Mouse (Mus musculus): ENCODE measurements around the gene St7l.
"Not testable (repeated sequence)": the region's sequence is repeated elsewhere in the genome, so short reads cannot be mapped to it uniquely, and the experiment has no call there.

St7l gene

GRCm38 (mm10) chr3:104863786-104864650 lies at the start of gene St7l, which contains the start of gene Capza1:
Gene St7l (plus strand): TSS chr3:104864005.
Gene Capza1 (minus strand): TSS chr3:104864505.
- peak; percentile 89 for DNase-seq (ENCODE audit: extremely low read depth, insufficient read length, low spot score)

DNA sequence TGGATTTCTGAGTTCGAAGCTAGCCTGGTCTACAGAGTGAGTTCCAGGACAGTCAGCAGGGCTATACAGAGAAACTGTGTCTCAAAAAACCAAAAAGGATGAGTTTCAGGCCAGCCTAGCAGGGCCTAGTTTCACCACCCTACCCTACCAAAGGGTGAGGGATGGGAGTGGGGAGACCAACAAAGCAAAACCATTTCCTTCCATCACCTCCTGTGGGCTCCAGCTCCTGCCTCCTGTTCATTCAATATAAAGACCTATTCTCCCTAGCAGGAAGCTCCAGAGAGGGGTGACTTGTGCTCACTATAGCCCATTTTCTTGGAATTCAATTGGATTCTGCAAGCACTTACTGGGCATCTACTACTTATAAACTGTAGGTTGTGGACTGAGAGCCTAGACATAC lies 49.1 kb upstream of the St7l start:
- no peak for DNase-seq (ENCODE audit: extremely low read depth, insufficient read length, low spot score)

- no peak for DNase-seq (ENCODE audit: extremely low read depth, insufficient read length, low spot score)
Measured at GRCm38 (mm10) chr3:104815346-104815745, 48.5 kb upstream of the St7l start.

- DNase-seq (ENCODE audit: extremely low read depth, insufficient read length, low spot score) = no peak
Measured at GRCm38 (mm10) chr3:104816130-104816529, 47.7 kb upstream of the St7l start.

GRCm38 (mm10) chr3:104817481-104817990 lies 46.3 kb upstream of the St7l start:
- DNase-seq (ENCODE audit: extremely low read depth, insufficient read length, low spot score) = peak; percentile 81

DNA sequence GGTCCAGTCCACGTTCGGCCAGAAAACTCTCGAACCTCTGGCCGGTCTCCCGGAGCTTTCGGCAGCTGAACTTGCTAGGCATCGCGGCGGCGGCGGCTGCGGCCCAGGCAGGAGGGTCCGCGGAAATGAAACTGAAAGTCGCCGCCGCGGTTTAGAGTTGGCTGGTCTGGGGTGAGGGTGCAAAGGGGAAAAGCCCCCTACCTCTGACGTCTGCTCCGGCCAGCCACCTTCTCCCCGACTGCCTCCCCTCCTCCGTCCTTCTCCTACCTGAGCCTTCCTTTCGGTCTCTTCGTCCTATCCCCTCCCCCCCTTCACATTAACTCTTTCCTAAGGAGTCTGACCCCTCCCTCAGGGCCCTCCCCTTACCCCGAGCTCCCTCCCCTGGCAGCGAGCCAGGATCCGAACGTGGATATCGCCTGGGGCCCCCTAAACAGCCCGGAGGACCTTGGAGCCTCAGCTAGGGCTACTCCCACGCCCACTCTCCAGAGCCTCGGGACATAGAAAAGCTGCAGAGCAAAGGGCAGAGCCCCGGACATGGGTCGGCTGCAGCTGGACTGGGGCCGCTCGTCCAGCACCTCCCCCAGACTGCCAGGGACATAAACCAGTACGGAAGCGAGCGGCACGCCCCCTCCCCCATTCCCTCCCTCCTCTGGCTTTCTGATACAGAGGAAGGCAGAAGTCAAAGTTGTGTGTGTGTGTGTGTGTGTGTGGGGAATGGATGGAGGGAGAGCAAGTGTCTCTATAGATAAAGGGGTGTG lies 45.6 kb upstream of the St7l start, which contains the start of gene Mov10:
TSS of gene Mov10 (minus strand) at position 573 of the 758 bp plus-strand sequence.
- DNase-seq (ENCODE audit: extremely low read depth, insufficient read length, low spot score) = peak; percentile 88

DNA sequence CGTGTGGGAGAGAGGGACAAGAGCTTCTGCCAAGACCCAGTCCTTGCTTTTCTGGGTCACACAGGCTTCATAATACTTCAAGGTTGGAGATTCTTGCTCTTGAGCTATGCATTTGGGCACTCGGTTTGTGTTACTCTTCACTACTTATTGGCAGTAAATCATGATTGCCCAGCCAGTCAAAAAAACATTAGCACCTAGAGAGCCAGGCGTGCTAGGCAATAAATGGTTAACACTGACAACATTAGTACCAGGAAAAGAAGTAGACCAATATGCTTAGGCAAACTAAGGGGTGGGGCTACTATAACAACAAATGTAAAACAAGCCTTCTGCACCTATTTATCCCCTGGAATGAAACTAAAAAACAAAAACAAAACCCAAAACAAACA lies 45.1 kb upstream of the St7l start:
- no peak for DNase-seq (ENCODE audit: extremely low read depth, insufficient read length, low spot score)

GRCm38 (mm10) chr3:104820426-104820825 lies 43.4 kb upstream of the St7l start:
- no peak for DNase-seq (ENCODE audit: extremely low read depth, insufficient read length, low spot score)

DNA sequence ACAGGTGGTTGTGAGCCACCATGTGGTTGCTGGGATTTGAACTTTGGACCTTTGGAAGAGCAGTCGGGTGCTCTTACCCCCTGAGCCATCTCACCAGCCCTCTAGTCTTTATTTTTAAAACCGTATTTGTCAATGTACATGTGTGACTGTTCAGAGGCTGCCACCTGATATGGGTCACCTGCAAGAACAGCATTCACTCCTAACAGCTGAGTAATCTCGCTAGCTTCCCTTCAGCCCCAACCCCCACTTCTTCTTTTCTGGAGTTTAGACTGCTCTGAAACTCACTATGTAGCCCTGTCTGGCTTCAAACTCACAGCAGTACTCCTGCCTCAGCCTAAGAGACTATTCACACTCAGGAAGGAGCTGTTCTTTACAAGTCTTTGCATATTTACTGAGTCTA lies 41.4 kb upstream of the St7l start:
- no peak for DNase-seq (ENCODE audit: extremely low read depth, insufficient read length, low spot score)

- no peak for DNase-seq (ENCODE audit: extremely low read depth, insufficient read length, low spot score)
Measured at GRCm38 (mm10) chr3:104835797-104836196, 28.0 kb upstream of the St7l start.

DNA sequence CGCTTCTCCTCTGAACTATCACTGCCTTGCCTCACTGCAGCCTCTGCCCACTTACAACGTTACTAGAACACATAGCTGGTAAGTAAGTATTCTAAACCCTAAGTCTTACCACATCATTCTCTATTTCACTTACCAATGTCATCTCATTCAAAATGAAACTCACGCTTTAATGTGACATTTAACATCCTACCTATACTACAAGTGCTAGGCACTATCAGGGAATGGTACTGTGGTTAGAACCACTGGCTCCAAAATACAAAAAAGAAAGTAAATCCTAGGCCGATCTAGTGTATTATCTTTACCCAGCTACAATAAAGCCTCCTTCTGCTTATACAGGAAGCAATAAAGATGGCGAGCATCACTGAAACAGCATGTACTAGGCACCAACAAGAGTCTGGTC lies 22.8 kb upstream of the St7l start:
- DNase-seq (ENCODE audit: extremely low read depth, insufficient read length, low spot score) = no peak

- DNase-seq (ENCODE audit: extremely low read depth, insufficient read length, low spot score) = no peak
Measured at GRCm38 (mm10) chr3:104846601-104847000, 17.2 kb upstream of the St7l start.

- no peak for DNase-seq (ENCODE audit: extremely low read depth, insufficient read length, low spot score)
Measured at GRCm38 (mm10) chr3:104854465-104854864, 9.3 kb upstream of the St7l start.

GRCm38 (mm10) chr3:104854866-104855265 lies 8.9 kb upstream of the St7l start:
- DNase-seq (ENCODE audit: extremely low read depth, insufficient read length, low spot score) = no peak

GRCm38 (mm10) chr3:104856106-104856505 lies 7.7 kb upstream of the St7l start:
- DNase-seq (ENCODE audit: extremely low read depth, insufficient read length, low spot score) = no peak

DNA sequence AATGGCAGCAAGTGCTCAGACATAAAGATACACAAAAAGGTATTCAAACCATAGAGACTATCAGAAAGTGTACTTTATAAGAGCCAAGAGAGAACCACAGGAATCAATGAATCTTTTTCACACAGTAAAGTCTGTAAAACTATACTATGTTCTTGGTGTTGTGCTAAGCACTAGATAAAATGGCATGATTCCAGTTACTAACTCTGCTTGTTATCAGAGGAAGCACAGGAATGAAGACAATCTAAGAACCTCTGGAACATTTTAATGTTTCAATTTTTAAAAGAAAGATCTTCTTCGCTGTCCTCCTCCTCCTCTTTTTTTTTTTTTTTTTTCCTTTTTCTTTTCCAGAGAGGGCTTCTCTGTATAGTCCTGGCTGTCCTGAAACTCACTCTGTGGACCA lies 5.2 kb upstream of the St7l start:
- no peak for DNase-seq (ENCODE audit: extremely low read depth, insufficient read length, low spot score)

DNA sequence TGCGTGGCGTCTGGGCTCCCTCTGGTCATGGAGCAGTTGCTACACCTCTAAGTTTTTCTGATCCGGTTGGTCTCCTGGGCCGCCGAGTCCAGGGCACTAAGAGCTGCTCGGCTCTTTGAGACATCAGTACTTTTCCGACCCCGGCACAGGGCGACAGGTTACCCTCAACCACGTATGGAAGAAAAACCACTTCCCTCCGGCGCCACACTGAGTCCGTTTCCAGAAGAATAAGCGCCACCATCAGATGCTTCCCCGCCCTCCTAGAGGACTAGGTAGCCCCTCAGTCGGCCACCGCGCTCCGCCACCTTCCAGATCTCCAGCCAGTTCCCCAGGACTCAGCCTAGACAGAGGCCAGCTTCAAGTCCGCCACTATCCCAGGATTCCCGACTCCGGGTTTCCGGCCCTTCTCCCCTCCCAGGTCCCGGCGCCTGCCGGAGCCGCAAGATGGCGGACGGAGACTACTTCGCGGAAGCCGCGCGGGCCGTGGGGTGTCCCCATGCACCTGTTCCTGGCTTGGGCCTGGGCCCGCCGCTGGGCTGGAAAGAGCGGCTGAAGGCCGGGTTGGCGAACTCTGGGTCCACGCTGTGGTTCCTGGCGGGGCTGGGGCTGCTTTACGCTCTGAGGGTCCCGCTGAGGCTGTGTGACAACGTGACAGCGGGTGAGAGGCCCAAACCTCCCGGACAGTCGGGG lies 991 bp downstream of the St7l start:
- DNase-seq (ENCODE audit: extremely low read depth, insufficient read length, low spot score) = peak; percentile 88

DNA sequence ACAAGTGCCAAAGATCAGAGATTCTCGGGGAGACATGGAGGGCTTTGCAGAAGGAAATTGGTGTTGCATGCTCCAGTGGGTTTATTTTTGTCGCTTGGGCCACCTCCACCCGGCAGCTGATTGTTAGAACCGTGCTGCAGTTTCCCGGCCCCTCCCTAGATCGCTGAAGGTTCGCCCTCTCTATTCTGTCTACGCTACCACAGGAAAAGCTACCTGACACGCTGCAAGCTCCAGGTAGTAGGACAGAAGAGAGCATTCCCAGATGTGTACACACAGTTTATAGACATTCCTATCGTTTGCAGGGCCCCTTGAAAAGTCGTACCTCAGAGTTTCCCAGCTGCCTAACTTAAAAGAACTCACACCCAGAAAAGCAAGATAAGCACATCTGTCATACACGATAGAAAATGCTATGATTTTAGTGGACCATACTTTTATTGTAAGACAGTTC lies 1.6 kb downstream of the St7l start:
- no peak for DNase-seq (ENCODE audit: extremely low read depth, insufficient read length, low spot score)

DNA sequence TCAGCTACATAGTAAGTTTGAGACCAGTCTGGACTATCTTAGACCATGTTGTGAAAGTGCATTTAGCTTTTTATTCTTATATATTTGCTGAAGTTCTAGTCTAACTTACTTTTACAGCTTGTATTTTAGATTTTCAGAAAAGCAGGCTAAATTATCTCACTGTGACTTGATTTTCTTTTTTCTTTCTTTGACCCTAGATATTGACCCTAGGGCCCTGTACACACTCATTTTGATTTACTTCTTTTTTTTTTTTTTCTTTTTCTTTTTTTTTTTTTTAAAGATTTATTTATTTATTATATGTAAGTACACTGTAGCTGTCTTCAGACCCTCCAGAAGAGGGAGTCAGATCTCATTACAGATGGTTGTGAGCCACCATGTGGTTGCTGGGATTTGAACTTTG lies 2.9 kb downstream of the St7l start:
- not testable (repeated sequence) for DNase-seq (ENCODE audit: extremely low read depth, insufficient read length, low spot score)

GRCm38 (mm10) chr3:104869611-104870010 lies 5.8 kb downstream of the St7l start:
- DNase-seq (ENCODE audit: extremely low read depth, insufficient read length, low spot score) = no peak

- no peak for DNase-seq (ENCODE audit: extremely low read depth, insufficient read length, low spot score)
Measured at GRCm38 (mm10) chr3:104888585-104888984, 24.8 kb downstream of the St7l start.

All from 3134 (cell line).